Mouse (Mus musculus): ENCODE results near the gene Efna4. TPM values are rescaled to one million over a fixed set of nuclear protein-coding genes. Genes with fewer than 3 reads are reported as not detected.

Efna4 gene
- polyA plus RNA-seq, 1 experiment = 0.29 TPM

DNA sequence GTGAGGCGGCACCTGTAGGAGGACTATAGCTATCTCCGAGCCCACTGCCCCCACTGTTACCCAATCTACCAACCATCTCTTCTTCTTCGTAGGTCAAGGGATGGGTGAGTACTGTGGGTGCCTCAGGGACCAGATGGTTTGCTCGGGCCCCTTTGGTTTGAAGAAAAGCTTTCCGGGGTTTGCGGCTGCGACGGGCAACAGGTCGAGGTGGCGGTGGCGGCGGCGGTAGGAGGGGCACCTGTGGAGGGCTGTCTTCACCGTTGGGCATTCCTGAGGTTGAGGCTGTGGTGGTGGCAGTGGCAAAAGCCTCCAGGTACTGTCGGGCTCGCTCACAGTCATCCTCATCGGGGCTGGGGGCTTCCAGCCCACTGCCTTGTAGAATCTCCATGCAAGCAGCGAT, 42.9 kb upstream of the Efna4 start:
- Histone ChIP-seq H3K36me3 (replicated peaks; ENCODE audit: low read length) (peaks cover 92% of the 10 kb centered on the region), H3K27me3 (replicated peaks) (peaks cover 11% of the 10 kb centered on the region), H3K9me3 (no peaks in the 10 kb centered on the region), H3K4me3 (replicated peaks) (no peak overlapping the region), H3K4me1 (peaks cover 43% of the 10 kb centered on the region)
- TF ChIP-seq GATA1 (IDR thresholded peaks at IDR 0.05; ENCODE audit: borderline replicate concordance, low read length) = no peak
- no peak for TF ChIP-seq FLI1 (IDR thresholded peaks at IDR 0.05; ENCODE audit: low read length)

DNA sequence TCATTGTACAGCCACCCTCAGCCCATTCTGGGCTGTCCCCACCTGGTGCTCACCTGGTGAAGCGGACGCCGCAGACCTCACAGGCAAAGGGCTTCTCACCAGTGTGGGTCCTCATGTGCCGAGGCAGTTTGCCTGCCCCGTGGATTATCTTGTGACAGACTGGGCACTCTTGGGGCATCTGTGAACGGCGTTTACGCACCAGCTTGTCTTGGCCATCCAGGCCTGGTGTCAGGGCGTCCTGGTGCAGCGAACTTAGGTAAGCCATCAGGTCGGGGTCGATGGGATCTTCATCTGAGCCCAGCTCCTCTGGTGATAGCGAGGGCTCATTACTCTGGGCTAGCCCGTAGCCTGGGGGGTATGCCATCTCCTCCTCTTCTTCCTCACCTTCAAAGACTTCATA, 42.5 kb upstream of the Efna4 start:
- no peak for TF ChIP-seq GATA1 (IDR thresholded peaks at IDR 0.05; ENCODE audit: borderline replicate concordance, low read length)
- no peak for TF ChIP-seq FLI1 (IDR thresholded peaks at IDR 0.05; ENCODE audit: low read length)
- Histone ChIP-seq H3K4me1 (peaks cover 38% of the 10 kb centered on the region), H3K27me3 (replicated peaks) (peaks cover 14% of the 10 kb centered on the region), H3K9me3 (no peaks in the 10 kb centered on the region), H3K36me3 (replicated peaks; ENCODE audit: low read length) (peaks cover 87% of the 10 kb centered on the region), H3K4me3 (replicated peaks) (no peak overlapping the region)

DNA sequence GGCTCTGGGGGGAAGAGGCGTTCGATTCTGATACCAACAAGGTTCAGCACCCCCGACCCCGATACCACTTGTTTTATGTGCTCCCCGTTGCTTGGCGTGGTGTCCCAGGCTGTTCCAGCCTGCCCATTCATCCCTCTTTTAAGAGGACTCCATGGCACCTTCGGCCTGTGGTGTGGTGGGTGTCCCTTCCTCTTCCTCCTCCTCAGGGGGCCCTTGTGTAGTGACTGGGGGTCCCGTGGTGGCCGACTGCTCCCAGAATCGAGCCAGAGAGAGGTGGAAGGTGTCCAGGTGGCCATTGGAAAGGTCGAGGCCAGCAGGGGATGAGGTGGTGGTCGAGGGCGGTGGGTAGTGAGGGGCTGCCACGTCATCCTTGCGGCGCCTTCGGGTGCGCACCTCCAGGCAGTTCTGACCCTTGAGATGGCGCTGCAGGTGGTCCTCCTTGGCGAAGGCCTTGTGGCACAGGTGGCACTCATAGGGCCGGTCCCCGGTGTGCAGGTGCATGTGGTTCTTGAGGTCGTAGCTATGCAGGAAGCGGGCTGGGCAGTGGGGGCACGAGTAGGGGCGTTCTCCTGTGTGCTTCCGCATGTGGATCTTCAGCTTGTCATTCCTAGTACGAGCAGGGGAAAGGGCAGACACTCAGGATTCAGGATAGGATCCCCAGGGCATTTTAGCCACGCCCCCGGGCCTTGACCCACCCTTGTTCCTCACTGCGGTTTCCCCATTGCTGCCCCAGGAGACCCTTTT, 41.7 kb upstream of the Efna4 start:
- H3K9me3 ChIP-seq = no peaks in the 10 kb centered on the region
- no peak overlapping the region for H3K4me3 ChIP-seq (replicated peaks)
- H3K4me1 ChIP-seq = peaks cover 31% of the 10 kb centered on the region
- TF ChIP-seq GATA1 (IDR thresholded peaks at IDR 0.05; ENCODE audit: borderline replicate concordance, low read length) = no peak
- no peak for TF ChIP-seq FLI1 (IDR thresholded peaks at IDR 0.05; ENCODE audit: low read length)
- H3K36me3 ChIP-seq (replicated peaks; ENCODE audit: low read length) = peaks cover 83% of the 10 kb centered on the region
- peaks cover 16% of the 10 kb centered on the region for H3K27me3 ChIP-seq (replicated peaks)

DNA sequence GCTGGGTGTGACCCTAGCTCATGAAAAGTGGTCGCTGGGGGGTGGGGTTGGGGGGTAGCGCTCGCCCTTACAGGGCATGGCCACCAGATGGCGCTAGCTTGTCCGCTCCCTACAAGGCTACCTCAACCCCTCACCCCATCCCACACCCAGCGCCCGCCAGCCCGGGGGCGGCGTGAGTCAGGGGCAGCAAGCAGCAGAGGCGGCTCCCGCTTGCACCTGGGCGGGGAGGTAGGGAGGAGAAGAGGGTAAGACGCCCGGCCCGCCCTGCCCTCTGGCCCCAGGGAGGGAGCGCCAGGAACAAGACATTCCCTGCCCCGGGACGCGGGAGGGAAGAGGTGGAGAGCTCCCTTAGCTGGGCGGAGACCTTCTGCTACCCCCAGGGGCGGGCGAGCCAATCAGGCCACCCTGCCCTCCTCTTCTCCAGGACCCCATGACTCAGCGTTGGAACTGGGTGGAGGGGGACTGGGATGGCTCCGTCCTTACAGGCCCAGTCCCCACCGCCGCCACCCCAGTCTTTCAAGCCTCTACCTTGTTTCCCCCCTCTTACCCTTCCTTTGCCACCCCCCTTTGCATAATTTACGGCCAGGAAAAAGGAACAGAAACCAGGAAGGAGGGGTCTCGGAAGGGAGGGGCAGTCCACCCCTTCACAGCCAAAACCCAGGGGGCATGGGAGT, 40.7 kb upstream of the Efna4 start:
- peaks cover 17% of the 10 kb centered on the region for H3K27me3 ChIP-seq (replicated peaks)
- H3K9me3 ChIP-seq = no peaks in the 10 kb centered on the region
- peak overlapping the region; percentile 18 for H3K4me3 ChIP-seq (replicated peaks)
- H3K36me3 ChIP-seq (replicated peaks; ENCODE audit: low read length) = peaks cover 72% of the 10 kb centered on the region
- TF ChIP-seq FLI1 (IDR thresholded peaks at IDR 0.05; ENCODE audit: low read length) (no peak), GATA1 (IDR thresholded peaks at IDR 0.05; ENCODE audit: borderline replicate concordance, low read length) (no peak)
- peaks cover 30% of the 10 kb centered on the region for H3K4me1 ChIP-seq

DNA sequence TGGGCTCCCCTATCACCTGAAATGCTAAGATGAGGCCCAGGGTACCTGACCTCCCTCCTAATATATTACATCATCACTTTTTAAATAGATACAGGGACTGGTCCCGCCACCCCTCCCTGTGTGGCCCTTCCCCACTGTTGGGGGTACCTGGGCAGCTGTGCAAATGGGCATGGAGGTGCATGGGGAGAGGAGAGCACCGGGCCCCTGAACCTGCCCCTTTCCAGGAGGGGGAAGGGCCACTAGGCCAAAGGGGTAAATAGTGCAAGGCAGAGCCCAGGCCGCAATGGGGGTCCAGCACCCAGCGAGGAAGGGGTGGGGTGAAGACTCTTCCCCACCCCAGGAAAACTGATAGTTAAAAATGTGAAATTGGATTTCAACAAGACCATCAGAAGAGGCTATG, 40.0 kb upstream of the Efna4 start:
- Histone ChIP-seq H3K9me3 (no peaks in the 10 kb centered on the region), H3K36me3 (replicated peaks; ENCODE audit: low read length) (peaks cover 65% of the 10 kb centered on the region), H3K4me1 (peaks cover 32% of the 10 kb centered on the region), H3K4me3 (replicated peaks) (no peak overlapping the region), H3K27me3 (replicated peaks) (peaks cover 23% of the 10 kb centered on the region)
- TF ChIP-seq FLI1 (IDR thresholded peaks at IDR 0.05; ENCODE audit: low read length) = no peak

DNA sequence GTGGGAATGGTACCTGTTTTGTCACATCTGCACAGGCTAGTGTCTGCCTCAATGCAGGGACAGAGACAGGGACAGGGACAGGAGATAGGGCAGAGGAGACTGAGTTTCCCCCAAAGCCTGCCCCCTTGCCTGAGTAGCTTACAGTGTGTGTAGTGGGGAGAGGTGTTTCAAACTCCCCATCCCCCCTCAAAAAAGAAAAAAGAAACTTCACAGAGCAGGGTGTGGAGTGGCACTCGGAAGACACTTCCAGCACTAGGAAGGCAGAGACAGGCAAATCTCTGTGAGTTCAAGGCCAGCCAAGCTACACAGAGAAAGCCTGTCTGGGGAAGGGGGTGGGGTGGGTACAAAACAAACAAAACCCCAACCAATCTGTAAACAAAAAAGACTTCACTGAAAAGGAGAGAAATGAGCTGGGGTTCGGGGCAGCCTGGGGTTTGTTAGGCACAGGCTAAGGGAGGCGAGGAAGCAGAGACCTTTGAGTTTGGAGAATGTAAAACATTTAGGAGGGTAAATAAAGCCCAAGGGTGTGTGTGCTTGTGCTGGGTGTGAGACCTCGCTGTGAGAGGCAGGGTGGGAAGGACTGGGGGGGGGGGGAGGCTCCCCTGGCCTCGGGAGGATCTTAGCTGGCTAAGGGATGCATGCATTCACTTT, 35.9 kb upstream of the Efna4 start:
- Histone ChIP-seq H3K36me3 (replicated peaks; ENCODE audit: low read length) (peaks cover 25% of the 10 kb centered on the region), H3K4me1 (peaks cover 21% of the 10 kb centered on the region), H3K9me3 (peaks cover 7% of the 10 kb centered on the region), H3K4me3 (replicated peaks) (no peak overlapping the region), H3K27me3 (replicated peaks) (peaks cover 47% of the 10 kb centered on the region)
- TF ChIP-seq GATA1 (IDR thresholded peaks at IDR 0.05; ENCODE audit: borderline replicate concordance, low read length) = no peak
- no peak for TF ChIP-seq FLI1 (IDR thresholded peaks at IDR 0.05; ENCODE audit: low read length)

DNA sequence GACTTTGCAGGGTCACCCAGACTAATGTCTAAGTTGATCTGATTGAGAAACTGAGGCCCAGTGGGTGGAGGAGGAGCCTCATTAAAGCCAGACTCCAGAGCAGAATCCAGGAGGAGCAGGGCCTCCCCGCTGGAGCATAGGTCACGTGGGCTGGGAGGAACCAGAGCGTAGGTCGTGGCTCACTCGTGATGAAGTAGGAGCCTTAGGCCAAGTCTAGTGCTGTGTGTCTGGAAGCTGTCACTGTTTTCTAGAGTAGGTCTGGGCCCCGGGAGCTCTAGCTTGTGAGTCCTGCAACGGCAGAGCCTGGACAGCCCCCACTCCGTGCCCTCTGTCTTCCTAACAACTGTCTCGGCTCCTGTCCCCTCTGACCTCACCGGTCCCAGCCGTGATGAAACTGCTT, 29.5 kb upstream of the Efna4 start:
- Histone ChIP-seq H3K4me3 (replicated peaks) (no peak overlapping the region), H3K27me3 (replicated peaks) (peaks cover 79% of the 10 kb centered on the region), H3K4me1 (no peaks in the 10 kb centered on the region; the same call in 1 of the 2 replicates), H3K9me3 (peaks cover 4% of the 10 kb centered on the region), H3K36me3 (replicated peaks; ENCODE audit: low read length) (no peaks in the 10 kb centered on the region)
- TF ChIP-seq GATA1 (IDR thresholded peaks at IDR 0.05; ENCODE audit: borderline replicate concordance, low read length) (no peak), FLI1 (IDR thresholded peaks at IDR 0.05; ENCODE audit: low read length) (no peak)

DNA sequence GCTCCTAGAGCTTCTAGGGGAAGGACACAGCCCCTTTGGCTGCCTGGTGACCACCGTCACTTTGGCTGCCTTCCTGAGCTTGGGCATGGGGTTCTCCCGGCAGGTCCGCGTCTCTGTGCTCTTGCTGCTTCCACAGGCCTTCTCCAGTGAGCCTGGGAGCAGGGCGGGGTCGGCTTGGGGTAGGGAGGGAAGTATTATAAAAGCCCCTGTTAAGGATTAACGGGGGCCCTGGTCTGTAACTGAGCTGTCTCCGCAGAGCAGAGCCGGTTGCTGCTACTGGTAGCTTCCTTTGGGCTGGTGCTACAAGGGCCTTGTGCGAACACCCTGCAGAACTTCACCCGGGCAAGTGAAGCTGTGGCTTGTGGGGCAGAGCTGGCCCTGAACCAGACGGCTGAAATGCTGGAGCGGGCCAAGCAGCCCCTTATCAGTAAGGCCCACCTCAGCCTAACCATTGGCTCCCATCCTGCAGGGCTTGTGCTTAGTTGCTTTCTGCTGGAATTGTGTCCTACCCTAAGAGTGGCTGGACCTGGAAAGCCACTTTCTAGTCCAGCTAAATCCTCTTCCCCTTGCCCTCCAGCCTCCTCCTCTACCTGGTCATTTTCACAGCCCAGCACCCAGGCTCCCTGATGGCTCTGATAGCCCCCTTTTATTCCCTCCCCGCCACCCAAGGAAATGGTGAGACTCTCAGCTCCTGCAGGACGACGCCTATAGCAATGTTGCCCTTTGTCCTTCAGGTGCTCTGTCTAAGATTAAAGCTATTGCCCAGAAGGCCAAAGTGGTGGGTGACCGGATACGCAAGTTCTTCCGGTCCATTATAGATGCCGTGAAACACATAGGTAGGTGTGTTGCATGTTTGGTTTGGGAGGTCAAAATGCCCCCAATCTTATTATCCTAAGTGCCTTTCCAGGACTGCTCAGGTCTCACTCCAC, 27.9 kb upstream of the Efna4 start:
- peaks cover 85% of the 10 kb centered on the region for H3K27me3 ChIP-seq (replicated peaks)

DNA sequence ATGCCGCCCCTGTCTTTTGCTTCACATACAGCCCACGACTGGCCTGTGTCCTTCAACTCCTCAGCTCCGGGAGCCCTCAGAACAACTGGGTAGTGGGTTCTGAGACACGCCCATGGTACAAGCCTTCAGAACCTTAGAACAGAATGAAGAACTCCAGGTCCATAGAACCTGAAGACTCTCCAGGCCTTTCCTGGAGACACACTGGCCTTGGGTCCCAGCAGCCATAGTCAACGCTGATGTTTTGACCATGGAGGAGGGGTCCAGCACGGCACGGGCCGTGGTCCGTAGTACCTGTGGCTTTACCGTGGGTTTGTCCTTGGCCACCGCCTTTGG, 27.3 kb upstream of the Efna4 start, which contains the start of gene Dcst1:
Gene Dcst1, minus strand, starts transcription at position 101 of the 333 bp plus-strand sequence.
- H3K9me3 ChIP-seq = no peaks in the 10 kb centered on the region
- H3K27me3 ChIP-seq (replicated peaks) = peaks cover 85% of the 10 kb centered on the region
- H3K36me3 ChIP-seq (replicated peaks; ENCODE audit: low read length) = no peaks in the 10 kb centered on the region
- H3K4me3 ChIP-seq (replicated peaks) = no peak within 1 kb of the TSS
- H3K4me1 ChIP-seq = no peaks in the 10 kb centered on the region
- TF ChIP-seq FLI1 (IDR thresholded peaks at IDR 0.05; ENCODE audit: low read length) = no peak
- no peak for TF ChIP-seq GATA1 (IDR thresholded peaks at IDR 0.05; ENCODE audit: borderline replicate concordance, low read length)

More for the DNA sequence above, 27.9 kb upstream of the Efna4 start:
- Histone ChIP-seq H3K4me1 (no peaks in the 10 kb centered on the region; the same call in 1 of the 2 replicates), H3K9me3 (no peaks in the 10 kb centered on the region), H3K4me3 (replicated peaks) (no peak overlapping the region), H3K36me3 (replicated peaks; ENCODE audit: low read length) (no peaks in the 10 kb centered on the region)
- TF ChIP-seq GATA1 (IDR thresholded peaks at IDR 0.05; ENCODE audit: borderline replicate concordance, low read length) (no peak), FLI1 (IDR thresholded peaks at IDR 0.05; ENCODE audit: low read length) (no peak)

All from megakaryocyte, embryonic 14.5 days (primary cell).